Mouse (Mus musculus) lung, postnatal 0 days (tissue): ENCODE data around the gene Wnt8b. TPM values are rescaled to one million over a fixed set of nuclear protein-coding genes. Genes with fewer than 3 reads are reported as not detected.
A peak's percentile ranks its signal among the peaks of the same experiment; 100 is the strongest.

Experiments used
- ATAC-seq: fragments of 200-750 bp; cut with Nextera tagmentation; 2 replicates; pipeline ENCODE4 v1.8.0; 2017; ENCODE audit warnings: moderate library complexity
- DNase-seq: peaks from one replicate; pipeline ENCODE4 v3.0.0-alpha.2; 2016; ENCODE audit warnings: low spot score
- H3K27ac ChIP-seq: fragments of 300-500 bp; sonication (generic); 2 replicates; pipeline ENCODE4 v1.5.1; 2014; ENCODE audit warnings: antibody characterized with exemption, mild to moderate bottlenecking, low read length, mixed read lengths
- H3K27me3 ChIP-seq: fragments of 300-500 bp; sonication (generic); replicated peaks from 2 replicates; pipeline ENCODE4 v1.6.1; 2014; ENCODE audit warnings: low read length, mixed read lengths; ENCODE audit not compliant: insufficient read depth
- H3K36me3 ChIP-seq: fragments of 300-500 bp; sonication (generic); 2 replicates; pipeline ENCODE4 v1.6.1; 2014; ENCODE audit warnings: low read length, mixed read lengths; ENCODE audit not compliant: insufficient read depth
- H3K4me1 ChIP-seq: fragments of 300-500 bp; sonication (generic); 2 replicates; pipeline ENCODE4 v1.6.1; 2014; ENCODE audit warnings: antibody characterized with exemption, low read depth, low read length, mixed read lengths; ENCODE audit not compliant: insufficient read depth
- H3K4me2 ChIP-seq: fragments of 300-500 bp; sonication (generic); replicated peaks from 2 replicates; pipeline ENCODE4 v1.6.1; 2014; ENCODE audit warnings: low read depth, mild to moderate bottlenecking, low read length, moderate library complexity, mixed read lengths
- H3K4me3 ChIP-seq: fragments of 300-500 bp; sonication (generic); 2 replicates; pipeline ENCODE4 v1.5.1; 2014; ENCODE audit warnings: low read depth, low read length
- H3K9ac ChIP-seq: fragments of 300-500 bp; sonication (generic); replicated peaks from 2 replicates; pipeline ENCODE4 v1.6.1; 2014; ENCODE audit warnings: low read depth, mild to moderate bottlenecking
- H3K9me3 ChIP-seq: fragments of 300-500 bp; sonication (generic); 2 replicates; pipeline ENCODE4 v1.6.1; 2016; ENCODE audit warnings: low read length, mixed read lengths
- CTCF ChIP-seq: IDR thresholded peaks from 2 replicates; pipeline ENCODE4 v1.5.1; 2016; ENCODE audit warnings: antibody characterized with exemption, mild to moderate bottlenecking
- EP300 ChIP-seq: IDR thresholded peaks from 2 replicates; pipeline ENCODE4 v1.6.1; 2016; ENCODE audit warnings: antibody characterized with exemption, mild to moderate bottlenecking, control low read depth
- WGBS: fragments of 180-500 bp; shearing (Covaris S2); extraction: QIAGEN DNeasy Blood & Tissue Kit; methylation state at CpG from one replicate; pipeline ENCODE4 v1.1.7; 2014; 5-methylcytosine and 5-hydroxymethylcytosine counted together
- polyA plus RNA-seq: library from polyadenylated mRNA; unstranded; fragments of >200 nt; fragmentation: Nextera tagmentation; extraction: Ambion mirVana; gene quantifications from 2 replicates; pipeline ENCODE4 v1.2.1, GENCODE M21; 2015

Gene Wnt8b
- polyA plus RNA-seq, 1 experiment from 2014 or later, result not detected

- ATAC-seq (peak; percentile 98), DNase-seq (peak; percentile 98)
- no peaks in the 10 kb centered on the region for H3K27me3 ChIP-seq
- under 1% methylated on average over 33 of the region's 33 CpGs for WGBS
- peak within 1 kb of the TSS; percentile 67 for H3K9ac ChIP-seq
- TF ChIP-seq CTCF (peak; percentile 93), EP300 (peak; percentile 70)
- H3K4me3 ChIP-seq, result peak within 1 kb of the TSS; percentile 84
- peak within 1 kb of the TSS; percentile 61 for H3K4me2 ChIP-seq
- H3K36me3 ChIP-seq, result peaks cover 13% of the 10 kb centered on the region; the same call in 1 of the 2 replicates
- H3K9me3 ChIP-seq, result no peaks in the 10 kb centered on the region
- H3K27ac ChIP-seq, result peak within 1 kb of the TSS; percentile 79
- H3K4me1 ChIP-seq, result peaks cover 8% of the 10 kb centered on the region
Observed at GRCm38 (mm10) chr19:44562652-44563206, 69.5 kb downstream of the Wnt8b start, which contains the start of gene Hif1an. TSS of gene Hif1an (plus strand) at chr19:44562850.

Other genes with a start within 250 kb of the Wnt8b start
- gene Scd2, start 199.8 kb upstream of the Wnt8b start, polyA plus RNA-seq, result 99.3 and 118 TPM in 2 replicates
- 0.53 and 0.60 TPM in 2 replicates for gene Scd4, start 160.4 kb upstream of the Wnt8b start, polyA plus RNA-seq
- gene Scd1, start 85.6 kb upstream of the Wnt8b start, polyA plus RNA-seq, result 41.6 and 93.7 TPM in 2 replicates
- gene Sec31b, start 52.4 kb downstream of the Wnt8b start, polyA plus RNA-seq, result 0.42 and 0.46 TPM in 2 replicates
- gene Gm20538, start 59.4 kb downstream of the Wnt8b start, polyA plus RNA-seq, result 0.86 TPM in 1 of 2 replicates, not detected in the other
- 348 and 406 TPM in 2 replicates for gene Ndufb8, start 62.0 kb downstream of the Wnt8b start, polyA plus RNA-seq
- gene Hif1an, start 69.4 kb downstream of the Wnt8b start, polyA plus RNA-seq, result 21.7 and 23.8 TPM in 2 replicates